Mouse (Mus musculus): Measurements from ENCODE around the gene Uba1. TPM values are rescaled to one million over a fixed set of nuclear protein-coding genes. Genes with fewer than 3 reads are reported as not detected.

Uba1 gene
- polyA plus RNA-seq, 1 experiment from 2014 or later: 165 TPM

- DNase-seq (ENCODE audit: low spot score) (no peak), ATAC-seq (ENCODE audit: low read depth) (peak; percentile 3; the same call in 1 of the 2 replicates)
Observed at GRCm38 (mm10) chrX:20658891-20659406, 823 bp downstream of the Uba1 start.

DNA sequence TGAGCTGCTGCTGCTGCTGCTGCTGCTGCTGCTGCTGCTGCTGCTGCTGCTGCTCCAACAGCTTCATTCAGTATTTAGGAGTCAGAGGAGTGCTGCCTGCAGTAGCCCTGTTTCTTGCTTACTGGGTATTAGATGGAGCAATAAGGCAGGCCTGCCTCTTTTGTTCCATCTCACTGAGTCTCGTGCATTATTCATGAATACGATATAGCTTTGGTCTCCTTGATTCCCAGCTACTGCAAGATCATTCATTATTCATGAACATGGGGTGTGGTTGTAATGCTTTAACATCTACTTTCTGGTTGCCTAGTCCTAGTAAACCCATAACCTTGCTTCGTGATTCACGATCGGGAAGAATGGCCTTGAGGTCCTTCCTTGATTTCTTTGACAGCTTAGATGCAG, 4.2 kb downstream of the Uba1 start:
- peak; percentile 12 for ATAC-seq (ENCODE audit: low read depth)
- Histone ChIP-seq H3K9ac (ENCODE audit: low read depth, low read length) (no peak overlapping the region), H3K36me3 (ENCODE audit: control insufficient read depth, insufficient read depth, low read length) (0 out of 2 replicates have a peak, but pooled peaks cover 1% of the 10 kb centered on the region), H3K4me3 (ENCODE audit: low read depth, low read length) (no peak overlapping the region), H3K27me3 (replicated peaks; ENCODE audit: control insufficient read depth, insufficient read depth, low read length) (no peaks in the 10 kb centered on the region), H3K27ac (replicated peaks; ENCODE audit: low read depth, low read length) (no peak overlapping the region), H3K9me3 (ENCODE audit: control insufficient read depth, low read length) (no peaks in the 10 kb centered on the region), H3K4me2 (ENCODE audit: low read depth, low read length) (peak overlapping the region; percentile 4; the same call in 1 of the 2 replicates), H3K4me1 (ENCODE audit: control insufficient read depth, insufficient read depth, low read length) (no peaks in the 10 kb centered on the region)
- DNase-seq (ENCODE audit: low spot score): peak; percentile 1
- 27% methylated on average over 5 of the region's 5 CpGs for WGBS

More at GRCm38 (mm10) chrX:20658891-20659406, 823 bp downstream of the Uba1 start:
- H3K36me3 ChIP-seq (ENCODE audit: control insufficient read depth, insufficient read depth, low read length): no peaks in the 10 kb centered on the region
- H3K27me3 ChIP-seq (replicated peaks; ENCODE audit: control insufficient read depth, insufficient read depth, low read length): no peaks in the 10 kb centered on the region
- 18% methylated on average over 23 of the region's 24 CpGs for WGBS
- H3K27ac ChIP-seq (replicated peaks; ENCODE audit: low read depth, low read length): no peak overlapping the region
- no peaks in the 10 kb centered on the region for H3K4me1 ChIP-seq (ENCODE audit: control insufficient read depth, insufficient read depth, low read length)
- H3K9ac ChIP-seq (ENCODE audit: low read depth, low read length): peak overlapping the region; percentile 61
- H3K4me2 ChIP-seq (ENCODE audit: low read depth, low read length): peak overlapping the region; percentile 71
- H3K4me3 ChIP-seq (ENCODE audit: low read depth, low read length): peak overlapping the region; percentile 48
- H3K9me3 ChIP-seq (ENCODE audit: control insufficient read depth, low read length): no peaks in the 10 kb centered on the region

- ATAC-seq (ENCODE audit: low read depth): peak; percentile 92
- H3K4me3 ChIP-seq (ENCODE audit: low read depth, low read length): peak overlapping the region; percentile 58
- peak overlapping the region; percentile 76 for H3K9ac ChIP-seq (ENCODE audit: low read depth, low read length)
- DNase-seq (ENCODE audit: low spot score): peak; percentile 97
- H3K36me3 ChIP-seq (ENCODE audit: control insufficient read depth, insufficient read depth, low read length): 0 out of 2 replicates have a peak, but pooled peaks cover 7% of the 10 kb centered on the region
- peak overlapping the region; percentile 61 for H3K4me2 ChIP-seq (ENCODE audit: low read depth, low read length)
- no peaks in the 10 kb centered on the region for H3K4me1 ChIP-seq (ENCODE audit: control insufficient read depth, insufficient read depth, low read length)
- no peaks in the 10 kb centered on the region for H3K27me3 ChIP-seq (replicated peaks; ENCODE audit: control insufficient read depth, insufficient read depth, low read length)
- H3K9me3 ChIP-seq (ENCODE audit: control insufficient read depth, low read length): no peaks in the 10 kb centered on the region
- H3K27ac ChIP-seq (replicated peaks; ENCODE audit: low read depth, low read length): peak overlapping the region; percentile 79
- WGBS: 25% methylated on average over 22 of the region's 28 CpGs
Observed at GRCm38 (mm10) chrX:20662716-20663443, 4.8 kb downstream of the Uba1 start.

- Histone ChIP-seq H3K27me3 (replicated peaks; ENCODE audit: control insufficient read depth, insufficient read depth, low read length) (no peaks in the 10 kb centered on the region), H3K4me3 (ENCODE audit: low read depth, low read length) (peak overlapping the region; percentile 58), H3K4me1 (ENCODE audit: control insufficient read depth, insufficient read depth, low read length) (no peaks in the 10 kb centered on the region), H3K9ac (ENCODE audit: low read depth, low read length) (peak overlapping the region; percentile 76), H3K27ac (replicated peaks; ENCODE audit: low read depth, low read length) (0 out of 2 replicates have a peak overlapping the region, but pooled peaks have one; percentile 33), H3K4me2 (ENCODE audit: low read depth, low read length) (peak overlapping the region; percentile 61), H3K9me3 (ENCODE audit: control insufficient read depth, low read length) (no peaks in the 10 kb centered on the region), H3K36me3 (ENCODE audit: control insufficient read depth, insufficient read depth, low read length) (peaks cover 12% of the 10 kb centered on the region; the same call in 1 of the 2 replicates)
- ATAC-seq (ENCODE audit: low read depth): no peak
- WGBS: 23% methylated on average over 9 of the region's 9 CpGs
- DNase-seq (ENCODE audit: low spot score): peak; percentile 21
Observed at GRCm38 (mm10) chrX:20663444-20663790, 5.3 kb downstream of the Uba1 start.

DNA sequence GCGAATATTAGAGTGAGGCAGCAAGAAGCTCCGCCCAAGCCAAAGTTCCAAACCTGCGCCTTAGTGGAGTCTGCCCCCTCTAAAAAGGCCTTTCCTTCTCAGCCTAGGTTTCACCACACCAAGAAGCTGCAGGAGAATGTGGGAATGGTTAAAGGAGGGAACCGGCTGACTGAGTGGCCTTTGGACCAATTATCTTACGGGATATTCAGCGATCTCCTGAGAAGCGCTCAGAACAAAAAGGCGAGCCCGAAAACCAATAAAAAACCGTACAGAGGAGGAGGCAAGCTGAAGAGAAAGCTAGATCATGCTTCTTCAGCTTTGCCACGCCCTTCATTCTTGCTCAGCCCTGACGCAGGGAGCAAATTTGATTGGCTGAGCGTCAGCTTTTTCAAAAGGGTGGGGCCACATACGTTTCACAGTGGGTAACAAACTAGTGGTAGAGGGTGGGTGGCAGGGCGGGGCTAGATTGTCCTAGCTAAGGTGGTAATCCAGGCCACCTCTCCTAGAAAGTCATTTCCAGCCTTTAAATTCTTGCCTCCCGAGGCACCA, 29.5 kb downstream of the Uba1 start, which contains the start of gene Cdk16:
Gene Cdk16 (plus strand): TSS at position 436 of the 549 bp plus-strand sequence.
- H3K4me3 ChIP-seq (ENCODE audit: low read depth, low read length): peak within 1 kb of the TSS; percentile 71
- peak within 1 kb of the TSS; percentile 66 for H3K4me2 ChIP-seq (ENCODE audit: low read depth, low read length)
- DNase-seq (ENCODE audit: low spot score) (peak; percentile 97), ATAC-seq (ENCODE audit: low read depth) (peak; percentile 93)
- H3K4me1 ChIP-seq (ENCODE audit: control insufficient read depth, insufficient read depth, low read length): no peaks in the 10 kb centered on the region
- H3K27ac ChIP-seq (replicated peaks; ENCODE audit: low read depth, low read length): peak within 1 kb of the TSS; percentile 95
- 22% methylated on average over 16 of the region's 16 CpGs for WGBS
- H3K27me3 ChIP-seq (replicated peaks; ENCODE audit: control insufficient read depth, insufficient read depth, low read length): no peaks in the 10 kb centered on the region
- no peaks in the 10 kb centered on the region for H3K9me3 ChIP-seq (ENCODE audit: control insufficient read depth, low read length)
- peak within 1 kb of the TSS; percentile 91 for H3K9ac ChIP-seq (ENCODE audit: low read depth, low read length)
- H3K36me3 ChIP-seq (ENCODE audit: control insufficient read depth, insufficient read depth, low read length): peaks cover 3% of the 10 kb centered on the region; the same call in 1 of the 2 replicates

DNA sequence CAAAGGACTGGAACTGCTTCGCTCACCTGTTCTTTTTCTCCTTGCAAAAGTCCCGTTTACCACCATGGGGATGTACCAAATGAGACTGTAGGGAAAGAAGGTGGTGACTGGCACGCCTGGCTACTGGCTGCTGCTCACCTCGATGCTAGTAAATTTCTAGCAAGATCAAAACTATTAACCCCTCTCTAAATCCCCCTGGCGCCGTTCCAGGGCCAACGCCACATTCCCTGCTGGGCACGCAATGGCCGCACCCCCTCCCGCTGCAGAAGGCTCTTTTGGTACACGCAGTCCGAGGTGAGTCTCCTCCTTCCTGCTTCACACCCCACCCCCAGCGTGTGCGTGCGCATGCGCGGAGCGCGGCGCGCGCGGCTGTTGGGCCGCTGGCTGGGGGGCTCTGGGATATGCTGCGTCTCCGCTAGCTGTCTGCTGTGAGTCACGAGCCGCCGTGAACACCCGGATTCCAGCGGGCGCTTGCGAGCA, 30.0 kb downstream of the Uba1 start:
- Histone ChIP-seq H3K4me2 (ENCODE audit: low read depth, low read length) (peak overlapping the region; percentile 66), H3K9ac (ENCODE audit: low read depth, low read length) (peak overlapping the region; percentile 91), H3K36me3 (ENCODE audit: control insufficient read depth, insufficient read depth, low read length) (0 out of 2 replicates have a peak, but pooled peaks cover 1% of the 10 kb centered on the region), H3K27me3 (replicated peaks; ENCODE audit: control insufficient read depth, insufficient read depth, low read length) (no peaks in the 10 kb centered on the region), H3K4me3 (ENCODE audit: low read depth, low read length) (peak overlapping the region; percentile 71), H3K9me3 (ENCODE audit: control insufficient read depth, low read length) (no peaks in the 10 kb centered on the region), H3K4me1 (ENCODE audit: control insufficient read depth, insufficient read depth, low read length) (no peaks in the 10 kb centered on the region), H3K27ac (replicated peaks; ENCODE audit: low read depth, low read length) (peak overlapping the region; percentile 95)
- peak; percentile 92 for ATAC-seq (ENCODE audit: low read depth)
- peak; percentile 88 for DNase-seq (ENCODE audit: low spot score)
- 23% methylated on average over 33 of the region's 33 CpGs for WGBS

DNA sequence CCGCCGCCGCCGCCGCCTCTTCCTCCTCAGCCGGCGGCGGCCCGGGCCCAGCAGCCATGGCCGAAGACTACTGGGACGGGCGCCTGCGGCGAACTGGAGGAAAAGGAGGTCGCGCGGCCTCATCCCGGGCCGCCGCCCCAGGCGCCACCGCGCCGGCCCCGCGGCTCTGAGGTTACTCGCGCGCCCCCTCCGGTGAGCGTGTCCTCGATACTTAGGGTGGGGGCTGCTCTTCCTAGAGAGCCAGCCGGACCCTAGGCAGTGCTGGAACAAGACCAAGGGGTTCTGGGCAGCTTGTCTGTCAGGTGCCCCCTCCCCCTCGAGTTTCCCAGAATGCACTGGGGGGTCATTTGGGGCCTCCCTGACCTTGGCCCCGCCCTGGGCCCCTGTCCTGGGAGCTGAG, 30.5 kb downstream of the Uba1 start:
- ATAC-seq (ENCODE audit: low read depth): peak; percentile 34
- Histone ChIP-seq H3K4me3 (ENCODE audit: low read depth, low read length) (peak overlapping the region; percentile 71), H3K4me1 (ENCODE audit: control insufficient read depth, insufficient read depth, low read length) (no peaks in the 10 kb centered on the region), H3K4me2 (ENCODE audit: low read depth, low read length) (peak overlapping the region; percentile 66), H3K27me3 (replicated peaks; ENCODE audit: control insufficient read depth, insufficient read depth, low read length) (no peaks in the 10 kb centered on the region), H3K9ac (ENCODE audit: low read depth, low read length) (peak overlapping the region; percentile 91), H3K36me3 (ENCODE audit: control insufficient read depth, insufficient read depth, low read length) (0 out of 2 replicates have a peak, but pooled peaks cover 6% of the 10 kb centered on the region), H3K9me3 (ENCODE audit: control insufficient read depth, low read length) (no peaks in the 10 kb centered on the region), H3K27ac (replicated peaks; ENCODE audit: low read depth, low read length) (peak overlapping the region; percentile 95)
- DNase-seq (ENCODE audit: low spot score): peak; percentile 63
- 9% methylated on average over 9 of the region's 35 CpGs for WGBS

DNA sequence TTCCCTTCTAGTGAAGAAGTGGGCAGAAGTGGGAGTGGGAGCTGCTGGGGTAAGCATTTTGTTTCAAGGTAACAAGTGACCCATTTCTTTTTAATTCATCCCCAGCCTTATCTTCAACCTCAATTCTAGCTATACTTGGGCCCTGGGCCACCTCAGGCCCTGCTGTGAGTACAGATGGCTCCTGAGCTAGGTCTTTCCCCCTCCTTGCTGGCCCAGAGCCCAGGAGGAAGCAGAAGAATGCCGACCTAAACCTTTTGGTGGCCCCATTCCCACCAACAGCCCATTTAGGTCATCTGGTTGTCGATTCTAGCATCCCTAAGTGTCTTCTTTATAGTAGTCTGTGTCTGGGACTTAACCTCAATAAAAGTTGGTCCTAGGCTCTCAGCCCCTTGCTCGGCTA, 33.4 kb downstream of the Uba1 start:
- no peaks in the 10 kb centered on the region for H3K4me1 ChIP-seq (ENCODE audit: control insufficient read depth, insufficient read depth, low read length)
- no peak overlapping the region for H3K4me2 ChIP-seq (ENCODE audit: low read depth, low read length)
- DNase-seq (ENCODE audit: low spot score) (no peak), ATAC-seq (ENCODE audit: low read depth) (no peak)
- WGBS: 72% methylated on average over 3 of the region's 3 CpGs
- H3K9ac ChIP-seq (ENCODE audit: low read depth, low read length): no peak overlapping the region
- H3K9me3 ChIP-seq (ENCODE audit: control insufficient read depth, low read length): no peaks in the 10 kb centered on the region
- H3K27me3 ChIP-seq (replicated peaks; ENCODE audit: control insufficient read depth, insufficient read depth, low read length): no peaks in the 10 kb centered on the region
- no peak overlapping the region for H3K4me3 ChIP-seq (ENCODE audit: low read depth, low read length)
- H3K36me3 ChIP-seq (ENCODE audit: control insufficient read depth, insufficient read depth, low read length): peaks cover 36% of the 10 kb centered on the region
- H3K27ac ChIP-seq (replicated peaks; ENCODE audit: low read depth, low read length): no peak overlapping the region

Measured in embryonic facial prominence, embryonic 14.5 days (tissue).